Mouse (Mus musculus) naive thymus-derived CD4-positive, alpha-beta T cell, adult 2 months (primary cell): Measurements from ENCODE around the gene Ndufb4.
"Not testable (repeated sequence)": the region's sequence is repeated elsewhere in the genome, so short reads cannot be mapped to it uniquely, and the experiment has no call there.

Experiments used
- DNase-seq: peaks from one replicate; pipeline ENCODE4 v3.0.0-alpha.2; 2011; ENCODE audit warnings: low read depth

Gene Ndufb4

DNA sequence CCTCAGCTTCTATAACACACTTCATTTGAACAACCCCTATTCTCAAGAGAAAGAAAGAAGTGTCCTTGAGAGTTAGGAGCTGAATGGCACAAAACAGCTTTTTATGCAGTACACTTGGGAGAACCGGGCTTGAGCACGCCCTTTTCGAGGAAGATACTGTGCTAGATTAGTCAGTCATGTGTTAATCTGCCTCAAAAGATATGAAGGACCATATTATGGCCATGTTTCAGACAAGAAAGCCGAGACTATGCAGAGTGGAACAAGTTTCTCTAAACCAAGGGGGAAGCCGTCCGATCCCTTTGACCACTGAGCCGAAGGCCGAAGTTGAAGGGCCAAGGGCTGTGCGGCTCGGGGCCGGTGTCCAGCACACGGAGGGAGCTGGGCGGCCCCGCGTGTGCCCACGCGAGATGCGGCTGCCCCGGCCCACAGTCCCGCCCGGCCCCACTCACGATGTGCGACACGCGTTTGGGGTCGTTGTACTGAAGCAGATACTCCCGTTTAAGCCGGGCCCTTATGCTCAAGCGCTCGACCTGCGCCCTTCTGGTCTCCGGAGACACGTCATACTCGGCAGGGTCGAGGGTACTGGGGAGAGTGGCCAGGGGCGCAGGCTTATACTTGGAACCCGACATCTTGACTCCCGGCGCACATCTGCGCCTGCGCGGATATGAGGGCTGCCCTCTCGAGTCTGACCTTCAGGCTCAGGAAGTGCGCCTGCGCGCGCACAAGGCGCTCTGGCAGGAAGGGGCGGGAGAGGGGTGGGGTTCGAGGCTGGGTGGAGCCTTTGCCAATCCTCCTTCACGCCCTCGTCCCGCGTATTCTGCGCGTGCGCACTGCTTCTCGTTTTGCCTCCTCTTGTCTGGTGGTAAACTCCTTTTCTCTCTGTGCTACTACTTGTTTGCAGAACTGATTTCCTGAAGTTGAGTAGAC is at the start of gene Ndufb4:
Ndufb4 (minus strand) TSS at position 723 of the 927 bp plus-strand sequence.
- DNase-seq: peak; percentile 98

DNA sequence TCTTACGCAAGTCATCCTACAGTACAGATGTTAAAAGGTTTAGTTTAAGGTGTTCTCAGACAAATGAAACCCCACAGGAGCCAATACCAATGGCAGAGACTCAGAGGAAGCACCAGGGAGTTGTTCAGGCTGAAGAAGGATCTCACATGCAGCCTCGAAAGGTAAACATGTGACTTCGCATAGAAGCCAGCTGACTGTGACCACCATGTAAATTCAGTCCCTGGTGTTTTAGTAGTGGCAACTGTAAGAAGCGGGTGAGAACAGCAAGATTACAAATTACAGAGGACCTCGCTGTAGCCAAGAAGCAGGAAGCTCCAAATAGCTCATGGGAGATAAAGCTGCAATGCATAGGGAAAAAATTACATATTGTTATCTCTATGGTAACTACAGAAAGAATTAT is 49.6 kb upstream of the Ndufb4 start:
- no peak for DNase-seq

DNA sequence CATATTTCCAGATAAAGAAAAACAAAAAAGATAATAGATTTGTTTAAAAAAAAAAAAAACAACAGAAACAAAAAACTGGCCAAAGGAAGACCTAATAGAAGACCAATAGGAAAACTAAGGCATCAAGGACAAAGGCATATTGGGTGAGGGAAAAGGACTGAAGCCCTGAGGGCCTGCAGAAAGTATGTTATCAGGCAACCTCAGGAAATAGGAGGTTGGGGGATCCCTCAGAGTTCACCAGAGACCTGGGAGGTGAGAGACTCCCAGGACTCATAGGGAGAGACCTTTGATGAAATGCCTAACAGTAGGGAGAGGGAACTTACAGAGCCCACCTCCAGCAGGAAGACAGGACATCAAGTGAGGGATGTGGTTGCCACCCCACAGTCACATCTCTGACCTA is 45.8 kb upstream of the Ndufb4 start:
- DNase-seq: not testable (repeated sequence)

DNA sequence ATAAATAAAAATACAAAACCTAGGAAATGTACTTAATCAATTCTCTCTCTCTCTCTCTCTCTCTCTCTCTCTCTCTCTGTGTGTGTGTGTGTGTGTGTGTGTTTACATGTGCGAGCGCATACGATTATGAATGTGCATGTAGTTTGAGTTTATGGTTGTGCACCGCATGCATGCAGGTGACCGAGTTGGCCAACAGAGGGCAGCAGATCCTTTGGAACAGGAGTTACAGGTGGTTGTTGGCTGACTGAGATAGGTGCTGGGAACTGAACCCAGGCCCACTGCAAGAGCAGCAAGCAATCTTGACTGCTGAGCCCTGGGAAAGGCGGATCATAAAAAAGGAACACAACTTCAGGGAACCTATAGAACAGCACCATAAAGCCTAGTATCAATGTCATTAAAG is 44.5 kb upstream of the Ndufb4 start:
- DNase-seq: no peak

DNA sequence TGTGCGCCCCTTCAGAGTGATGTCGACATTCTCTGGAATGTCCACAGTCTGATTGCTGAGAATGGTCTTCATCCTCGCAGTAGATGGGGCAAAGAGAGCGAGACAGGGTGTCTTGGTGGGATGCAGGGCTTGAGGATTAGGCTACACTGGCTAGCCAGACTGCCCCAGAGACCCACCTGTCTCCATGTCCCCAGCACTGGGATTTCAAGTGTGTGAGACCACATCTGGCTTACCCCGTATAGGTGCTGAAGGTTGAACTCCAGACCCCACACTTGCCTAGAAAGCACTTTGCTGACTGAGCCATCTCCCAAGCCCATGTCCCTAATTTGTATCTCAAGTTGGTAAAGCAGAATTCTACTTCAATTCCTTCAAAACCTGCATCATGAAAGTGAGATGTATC is 43.0 kb upstream of the Ndufb4 start:
- no peak for DNase-seq

DNA sequence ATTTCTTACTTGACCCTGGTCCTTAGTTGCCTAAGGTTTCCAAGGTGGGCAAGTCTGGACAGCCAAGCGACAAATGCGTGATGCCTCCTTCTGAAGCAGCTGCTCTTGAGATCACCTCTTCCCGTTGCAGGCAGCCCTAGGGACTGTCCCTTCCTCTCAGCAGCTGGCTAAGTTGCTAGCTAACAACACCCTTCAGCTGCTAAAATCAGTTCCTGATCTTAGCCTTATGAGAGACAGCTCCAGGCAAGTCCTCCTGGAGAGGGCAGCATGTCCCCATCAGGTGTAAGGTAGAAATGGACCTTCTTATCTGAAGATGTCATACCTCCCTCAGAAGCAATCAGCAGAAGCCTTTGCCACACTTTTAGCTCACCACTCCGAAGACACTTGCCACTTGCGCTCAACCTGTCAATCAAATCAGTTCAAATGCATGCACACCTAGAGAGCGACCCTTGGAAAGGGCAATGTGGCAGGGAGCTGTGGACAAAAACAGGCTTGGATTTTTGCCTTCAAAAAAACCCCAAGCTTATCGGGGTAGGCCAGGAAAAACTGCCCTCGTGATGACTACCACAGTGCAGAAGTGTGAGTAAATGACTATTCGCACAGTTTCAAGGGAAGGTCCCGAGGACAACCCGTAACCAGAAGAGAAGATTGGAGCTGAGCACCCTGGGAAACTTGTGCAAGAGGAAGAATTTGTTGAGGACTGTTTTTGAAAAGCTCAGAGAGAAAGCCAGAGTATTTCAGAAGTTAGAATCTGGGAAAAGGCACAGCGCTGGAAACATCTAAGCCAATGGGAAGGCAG is 36.9 kb upstream of the Ndufb4 start:
- DNase-seq: no peak

DNA sequence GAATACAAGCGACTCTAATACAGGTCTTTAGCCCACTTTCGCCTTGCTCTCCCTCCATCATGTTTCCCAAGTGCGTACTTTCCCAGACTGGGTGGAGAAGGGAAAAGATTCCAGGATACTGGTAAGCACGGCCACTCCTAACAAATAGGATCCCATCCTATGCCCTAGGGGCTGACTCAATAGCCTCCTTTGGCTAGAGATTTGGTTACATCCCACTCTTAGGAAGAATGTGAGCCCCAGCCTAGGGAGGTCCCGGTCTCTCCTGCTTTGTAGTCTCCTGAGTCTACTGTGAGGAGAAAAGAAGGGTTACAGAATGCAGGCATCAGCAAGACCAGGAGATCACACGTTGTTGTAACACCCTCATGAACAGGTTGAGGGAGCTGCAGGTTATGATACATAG is 36.2 kb upstream of the Ndufb4 start:
- no peak for DNase-seq

DNA sequence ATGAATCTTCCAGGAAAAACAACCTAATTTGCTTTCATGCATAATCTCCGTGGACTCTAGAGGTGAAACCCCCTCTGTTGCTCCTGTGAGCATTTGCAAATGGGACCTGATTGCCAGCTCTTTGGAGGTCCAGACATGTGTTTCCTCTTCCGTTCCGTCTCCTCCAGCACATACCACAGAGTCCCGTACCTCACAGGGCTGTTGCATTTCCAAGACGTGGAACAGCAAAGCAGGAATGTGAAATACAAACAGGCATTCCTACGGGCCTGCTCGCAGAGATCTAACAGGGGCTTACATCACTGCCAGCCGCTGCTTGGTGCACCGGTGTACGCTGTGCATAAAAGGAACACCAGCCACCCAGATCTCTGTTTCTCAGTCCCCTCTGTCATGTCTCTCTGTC is 35.7 kb upstream of the Ndufb4 start:
- no peak for DNase-seq

DNA sequence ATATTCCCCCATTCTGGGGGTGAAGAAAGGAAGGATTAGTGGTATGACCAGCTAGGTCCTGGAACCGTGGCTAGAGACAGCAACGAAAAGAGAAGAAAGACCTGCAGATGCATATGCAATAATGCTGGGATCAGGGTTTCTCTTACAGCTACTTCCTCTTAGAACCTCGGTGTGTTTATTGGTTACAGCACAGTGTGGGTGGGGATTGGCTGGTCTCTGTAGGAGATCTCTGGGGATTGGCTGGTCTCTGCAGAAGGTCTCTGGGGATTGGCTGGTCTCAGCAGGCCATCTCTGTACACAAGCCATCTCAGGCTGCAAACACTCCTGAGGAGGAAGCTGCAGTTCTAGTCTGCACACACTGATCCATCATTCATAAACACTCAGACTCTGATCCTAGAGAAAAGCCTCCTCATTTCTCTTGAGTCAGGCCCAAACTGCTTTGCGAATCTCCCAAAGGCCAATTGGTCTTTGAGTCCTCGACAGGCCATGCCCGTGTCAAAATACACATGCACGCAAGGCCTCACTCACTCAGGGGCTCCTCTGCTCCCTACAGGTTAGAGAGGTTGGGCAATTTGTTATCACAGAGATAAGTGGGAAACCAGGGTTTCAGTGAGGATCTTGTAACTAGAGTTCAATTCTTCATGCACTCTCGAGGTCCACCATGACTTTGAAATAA is 35.1 kb upstream of the Ndufb4 start:
- DNase-seq: no peak

DNA sequence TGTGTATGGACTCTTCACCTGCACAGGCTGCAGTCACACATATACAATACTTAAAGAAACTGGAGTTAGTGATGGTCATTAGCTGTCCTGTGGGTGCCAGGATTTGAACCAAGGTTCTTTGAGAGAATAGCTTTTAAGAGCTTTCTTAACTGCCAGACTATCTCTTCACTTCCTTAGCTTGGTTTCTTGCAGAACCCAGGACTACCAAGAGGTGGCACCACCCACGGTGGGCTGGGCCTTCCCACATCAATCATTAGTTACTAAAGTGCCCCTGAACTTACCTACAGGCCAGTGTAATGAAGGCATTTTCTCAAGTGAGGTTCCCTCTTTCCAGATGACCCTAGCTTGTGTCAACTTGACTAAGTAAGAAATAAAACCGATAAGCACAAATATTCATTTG is 33.9 kb upstream of the Ndufb4 start:
- DNase-seq: peak; percentile 23

DNA sequence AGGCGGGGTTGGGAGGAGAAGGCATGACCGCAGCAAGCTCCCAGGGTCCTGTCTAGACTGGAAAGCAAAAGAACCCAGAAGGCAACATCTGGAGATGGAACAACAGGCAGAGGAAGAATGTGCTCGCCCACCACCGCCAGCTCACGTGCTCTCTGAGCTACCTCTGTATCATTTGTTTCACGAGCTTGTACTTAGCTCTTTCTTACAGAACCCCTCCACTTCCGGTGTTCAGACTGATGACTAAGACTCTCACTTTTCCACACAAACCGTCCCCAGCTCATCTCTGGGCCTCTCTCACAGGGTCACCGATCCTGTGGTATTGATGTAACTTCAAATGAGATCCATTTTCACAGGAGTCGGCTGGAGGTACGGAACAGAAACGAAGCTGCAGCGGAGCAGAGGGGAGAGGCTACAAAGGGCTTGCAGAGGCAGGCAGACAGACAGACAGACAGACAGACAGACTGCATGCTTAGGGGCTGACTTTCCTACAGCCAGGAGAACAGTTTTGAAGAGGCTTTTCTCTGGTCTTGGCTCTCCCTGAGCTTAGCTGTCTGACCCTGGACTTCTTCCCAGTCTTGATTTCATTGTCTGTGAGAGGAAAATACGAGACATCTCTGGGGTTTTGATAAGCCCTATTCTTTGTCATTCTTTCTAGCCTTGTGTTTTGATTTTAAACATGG is 33.2 kb upstream of the Ndufb4 start:
- DNase-seq: no peak

DNA sequence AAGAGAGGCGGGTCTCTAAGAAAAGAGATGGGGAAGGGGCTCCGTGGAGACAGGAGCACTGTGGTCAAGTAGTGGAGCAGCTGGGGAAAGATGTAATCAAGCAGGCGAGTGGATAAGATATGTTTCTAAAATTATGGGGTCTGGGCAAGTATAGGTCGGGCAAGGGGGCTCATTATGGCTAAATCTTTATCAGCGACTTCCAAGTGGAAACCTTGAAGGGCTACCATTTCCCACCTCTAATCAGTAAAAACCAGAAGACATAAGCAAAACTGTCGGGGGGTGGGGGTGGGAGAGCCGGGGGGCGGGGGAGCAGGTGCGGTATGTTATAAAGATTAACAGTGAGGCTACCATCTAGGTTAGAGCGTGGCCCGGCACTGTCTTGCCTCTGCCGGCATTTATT is 32.6 kb upstream of the Ndufb4 start:
- DNase-seq: no peak

DNA sequence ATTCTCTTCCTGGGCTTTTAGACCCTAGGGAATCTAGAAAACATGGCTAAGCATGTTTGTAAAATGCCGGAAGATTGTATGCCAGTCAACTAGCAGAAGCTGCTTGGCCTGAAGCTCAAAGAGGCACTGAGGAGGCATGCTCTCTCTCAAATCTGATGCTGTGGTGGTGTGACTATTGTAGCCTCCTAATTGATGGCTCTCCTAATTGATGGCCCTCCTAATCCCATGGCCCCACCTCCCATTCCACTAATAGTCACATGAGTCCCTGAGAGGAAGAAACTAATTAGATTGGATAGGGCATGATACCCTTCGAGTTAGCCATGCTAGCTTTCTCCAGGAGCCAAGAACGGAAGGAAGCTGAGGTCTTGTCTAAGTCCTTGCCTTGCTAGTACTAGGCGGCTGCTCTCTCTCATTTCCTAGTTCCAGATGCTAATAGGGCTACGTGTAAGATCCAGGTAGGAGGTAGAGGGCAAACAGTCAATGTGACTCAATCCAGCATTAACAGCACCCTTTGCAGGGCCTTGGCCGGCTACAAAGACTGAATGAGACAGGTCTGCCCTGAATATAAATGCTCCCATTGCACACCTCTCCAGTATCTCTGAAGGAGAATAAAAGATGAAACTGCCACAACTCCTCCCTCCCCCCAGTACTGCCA is 31.8 kb upstream of the Ndufb4 start:
- no peak for DNase-seq

DNA sequence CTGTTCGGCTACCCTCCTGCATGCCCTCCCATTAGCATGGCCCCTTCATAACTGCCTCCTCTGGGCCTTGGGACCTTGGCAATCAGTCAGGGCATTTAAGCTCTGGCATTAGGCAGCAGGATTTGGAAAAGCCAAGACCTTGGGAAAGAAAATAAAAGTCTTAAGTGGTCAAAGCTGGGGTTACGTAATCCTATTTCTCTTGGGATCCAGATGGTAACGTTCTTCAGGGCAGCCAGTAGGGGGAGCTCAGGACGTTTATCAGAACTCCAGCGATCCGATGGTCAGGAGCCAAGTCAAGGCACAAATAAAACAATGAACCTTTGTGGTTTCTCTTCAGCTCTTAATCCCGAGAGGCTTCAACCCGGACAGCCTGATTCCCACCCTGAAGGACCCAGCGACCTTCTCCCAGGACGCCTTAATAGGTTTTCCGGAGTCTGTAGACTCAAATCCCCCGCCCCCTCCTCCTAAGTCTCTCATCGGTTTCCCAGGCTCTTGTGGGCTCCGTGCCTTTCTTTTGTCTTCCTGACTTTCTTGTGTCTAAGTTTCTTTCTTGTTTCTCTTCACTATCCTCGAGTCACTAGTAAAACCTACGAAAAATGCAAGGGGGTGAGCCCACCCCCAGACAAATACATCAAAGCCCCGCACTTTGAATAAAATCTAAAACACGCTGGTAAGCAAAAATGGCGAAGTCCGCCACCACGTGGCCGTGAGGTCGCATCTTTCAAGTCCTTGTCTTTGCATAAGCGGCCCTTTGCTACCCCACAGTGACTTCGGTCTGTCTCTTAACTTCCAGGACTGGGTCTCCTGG is 30.6 kb upstream of the Ndufb4 start:
- DNase-seq: peak; percentile 81

DNA sequence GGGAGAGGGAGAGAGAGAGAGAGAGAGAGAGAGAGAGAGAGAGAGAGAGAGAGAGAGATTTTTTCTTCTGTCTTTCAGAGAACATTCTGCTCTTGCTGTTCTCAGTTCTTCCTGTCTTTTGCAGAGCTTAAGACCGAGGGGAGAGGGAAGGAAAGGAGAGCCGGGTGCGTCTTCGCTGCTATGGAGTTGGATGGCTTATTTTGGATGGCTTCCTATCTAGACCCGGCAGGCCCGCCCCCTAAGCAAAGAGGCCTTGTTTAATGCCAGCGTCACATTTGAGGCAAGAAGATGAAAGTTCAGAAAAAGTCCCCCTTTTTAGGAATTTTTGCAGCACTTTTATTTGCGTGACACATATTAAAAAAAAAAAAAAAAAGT is 30.0 kb upstream of the Ndufb4 start:
- no peak for DNase-seq

DNA sequence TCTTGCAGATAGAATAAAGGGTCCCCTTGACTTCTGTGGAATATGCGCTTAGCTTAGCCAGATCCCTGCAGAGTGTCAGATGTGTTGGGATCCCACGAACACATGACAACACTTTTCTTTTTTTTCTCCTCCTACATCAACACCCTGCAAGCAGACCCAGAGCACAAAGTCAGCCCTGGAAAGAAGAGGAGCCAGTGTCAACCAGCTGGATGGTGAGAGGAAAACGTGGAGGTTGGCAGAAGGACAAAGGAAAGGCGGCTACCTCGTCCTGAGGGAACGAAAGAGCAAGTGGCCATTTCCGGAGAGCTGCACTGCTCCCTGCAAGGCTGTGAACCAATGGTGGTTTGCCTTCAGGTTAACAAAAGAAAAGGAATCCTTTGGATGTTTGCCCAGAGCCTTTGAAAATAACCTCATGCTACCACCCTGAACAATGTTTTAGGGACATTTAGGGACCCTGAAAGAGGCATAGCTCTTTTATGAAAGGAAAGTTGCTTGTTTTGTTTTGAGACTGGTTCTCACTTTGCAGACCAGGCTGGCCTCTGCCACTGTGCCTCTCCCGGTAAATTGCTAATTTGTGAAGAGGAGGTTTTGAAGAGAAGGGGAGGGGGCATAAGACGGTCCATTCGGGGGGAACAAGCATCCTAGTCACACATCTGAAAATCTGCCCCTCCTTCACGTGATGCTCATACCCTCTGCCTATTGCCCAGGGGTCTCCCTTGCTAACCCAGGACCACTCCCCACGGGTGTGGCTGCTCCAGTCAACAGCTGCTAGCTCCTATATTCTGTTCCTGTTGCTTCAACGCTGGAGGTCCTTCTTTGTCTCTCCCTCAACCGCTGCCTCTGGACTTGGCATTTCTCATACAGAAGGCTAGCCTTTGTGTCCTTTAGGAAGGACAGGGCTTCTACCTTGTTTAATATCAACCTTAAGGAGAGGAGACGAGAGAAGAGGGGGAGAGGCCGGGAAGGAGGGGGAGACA is 29.2 kb upstream of the Ndufb4 start:
- DNase-seq: no peak

DNA sequence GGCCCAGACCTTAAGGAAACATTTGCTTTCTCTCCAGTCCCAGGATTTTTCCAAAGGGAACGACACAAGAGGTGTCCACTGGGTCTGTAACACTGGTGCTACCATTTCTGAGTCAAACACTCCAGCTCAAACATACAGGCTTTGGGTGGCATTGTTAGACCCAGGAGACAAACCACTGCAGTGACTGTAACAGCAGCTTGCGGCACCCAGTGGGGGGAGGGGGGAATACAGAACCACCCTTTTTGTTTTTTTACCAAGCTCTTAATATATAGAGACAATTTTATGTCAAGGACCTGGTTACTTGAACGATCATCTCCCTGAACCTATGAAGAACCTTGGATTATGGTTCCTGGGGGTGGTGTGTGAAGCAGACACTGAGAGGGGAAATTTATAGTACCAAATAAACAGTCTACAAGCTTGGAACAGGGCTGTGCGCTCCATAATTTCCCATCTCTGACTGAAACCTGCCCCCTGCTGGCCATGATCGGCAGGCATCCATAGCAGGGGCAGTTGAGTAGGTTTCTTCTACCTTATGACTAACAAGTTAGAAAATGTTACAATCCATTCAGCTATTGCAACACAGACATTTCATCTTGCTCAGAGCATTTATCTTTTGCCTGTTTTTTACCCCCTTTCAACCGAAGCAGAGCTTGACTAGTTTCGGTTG is 28.2 kb upstream of the Ndufb4 start:
- DNase-seq: peak; percentile 70

DNA sequence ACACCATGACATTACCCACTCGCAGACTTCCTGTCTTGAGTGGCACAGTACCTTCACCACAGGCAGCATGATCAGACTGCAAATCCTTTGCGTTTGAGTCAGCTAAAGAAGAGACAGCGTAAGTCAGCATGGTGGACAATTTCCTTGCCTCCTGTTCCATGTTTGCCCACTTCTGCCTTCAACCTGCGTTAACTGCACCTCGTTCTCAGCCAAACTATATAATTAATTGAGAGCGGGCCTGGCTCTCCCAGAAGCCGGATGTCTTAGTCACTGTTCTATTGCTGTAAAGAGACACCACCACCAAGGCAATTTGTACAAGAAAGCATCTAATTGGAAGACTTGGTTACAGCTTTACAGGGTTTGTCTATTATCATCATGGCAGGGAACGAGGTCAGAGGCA is 26.6 kb upstream of the Ndufb4 start:
- DNase-seq: no peak

DNA sequence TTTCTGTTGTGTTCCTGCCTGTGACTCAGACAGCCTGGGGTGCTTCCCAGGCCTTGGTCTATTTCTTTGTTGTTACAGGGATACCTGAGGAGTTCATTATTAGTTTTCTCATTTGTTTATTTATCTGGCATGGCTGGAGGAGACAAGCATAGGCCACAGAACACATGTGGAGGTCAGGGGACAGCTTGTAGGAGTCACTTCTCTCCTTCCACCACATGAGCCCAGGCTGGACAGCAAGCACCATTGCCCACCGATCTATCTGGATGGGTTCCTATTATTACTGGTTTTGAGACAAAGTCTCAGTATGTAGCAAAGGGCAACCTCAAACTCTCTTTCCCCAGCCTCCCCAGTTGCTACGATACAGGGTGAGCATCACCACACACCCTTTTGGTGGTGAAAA is 26.0 kb upstream of the Ndufb4 start:
- no peak for DNase-seq
